Mouse (Mus musculus): ENCODE measurements around the gene Slc5a8. TPM values are rescaled to one million over a fixed set of nuclear protein-coding genes. Genes with fewer than 3 reads are reported as not detected.

Gene Slc5a8
- polyA plus RNA-seq, 1 experiment from 2014 or later: 0.02 TPM

DNA sequence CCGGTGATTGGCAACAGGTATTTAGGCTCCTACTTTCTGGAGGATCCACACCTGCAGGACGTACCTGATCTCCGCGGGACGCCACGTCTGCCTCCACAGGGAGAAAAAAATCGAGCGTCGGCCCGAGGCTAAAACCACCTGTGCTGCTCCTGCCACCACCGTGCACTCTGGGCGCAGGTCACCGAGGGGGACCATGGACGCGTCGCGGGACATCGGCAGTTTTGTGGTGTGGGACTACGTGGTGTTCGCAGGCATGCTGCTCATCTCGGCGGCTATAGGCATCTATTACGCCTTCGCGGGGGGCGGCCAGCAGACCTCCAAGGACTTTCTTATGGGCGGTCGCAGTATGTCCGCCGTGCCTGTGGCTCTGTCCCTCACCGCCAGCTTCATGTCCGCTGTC, 322 bp downstream of the Slc5a8 start:
- no peak overlapping the region for H3K27ac ChIP-seq (replicated peaks)
- H3K9ac ChIP-seq: no peak overlapping the region
- no peaks in the 10 kb centered on the region for H3K36me3 ChIP-seq (replicated peaks)
- 5% methylated on average over 32 of the region's 32 CpGs for WGBS (ENCODE audit: insufficient replicate concordance)
- no peaks in the 10 kb centered on the region for H3K9me3 ChIP-seq (replicated peaks)
- no peak for ATAC-seq (ENCODE audit: insufficient read depth)
- peaks cover 22% of the 10 kb centered on the region for H3K27me3 ChIP-seq
- H3K4me3 ChIP-seq (replicated peaks): no peak overlapping the region
- H3K4me1 ChIP-seq (replicated peaks): no peaks in the 10 kb centered on the region
- H3K4me2 ChIP-seq: peak overlapping the region; percentile 7; the same call in 1 of the 2 replicates

DNA sequence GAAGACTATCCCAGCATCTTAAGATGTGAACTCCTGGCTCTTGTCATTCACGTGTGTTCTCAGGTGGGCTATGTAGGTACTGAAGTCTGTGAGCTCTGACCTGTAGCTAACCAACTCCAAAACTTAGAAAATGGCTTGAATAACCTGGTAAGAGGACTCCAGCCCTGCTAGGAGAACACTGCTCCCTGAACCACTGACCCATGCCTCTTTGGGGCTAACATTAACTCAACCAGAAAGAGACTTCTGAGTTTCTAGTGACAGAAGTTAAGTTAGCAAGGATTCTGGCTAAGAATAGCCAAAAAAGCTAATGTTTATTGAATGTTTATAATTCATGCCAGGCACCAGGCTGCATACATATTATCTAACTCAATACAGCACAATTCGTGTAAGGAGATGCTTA, 2.6 kb downstream of the Slc5a8 start:
- no peak for ATAC-seq (ENCODE audit: insufficient read depth)
- no peak overlapping the region for H3K9ac ChIP-seq
- WGBS (ENCODE audit: insufficient replicate concordance): 38% methylated on average over 2 of the region's 2 CpGs
- no peaks in the 10 kb centered on the region for H3K9me3 ChIP-seq (replicated peaks)
- no peaks in the 10 kb centered on the region for H3K36me3 ChIP-seq (replicated peaks)
- H3K4me1 ChIP-seq (replicated peaks): no peaks in the 10 kb centered on the region
- H3K27ac ChIP-seq (replicated peaks): no peak overlapping the region
- no peak overlapping the region for H3K4me3 ChIP-seq (replicated peaks)
- H3K4me2 ChIP-seq: no peak overlapping the region
- H3K27me3 ChIP-seq: peaks cover 22% of the 10 kb centered on the region

DNA sequence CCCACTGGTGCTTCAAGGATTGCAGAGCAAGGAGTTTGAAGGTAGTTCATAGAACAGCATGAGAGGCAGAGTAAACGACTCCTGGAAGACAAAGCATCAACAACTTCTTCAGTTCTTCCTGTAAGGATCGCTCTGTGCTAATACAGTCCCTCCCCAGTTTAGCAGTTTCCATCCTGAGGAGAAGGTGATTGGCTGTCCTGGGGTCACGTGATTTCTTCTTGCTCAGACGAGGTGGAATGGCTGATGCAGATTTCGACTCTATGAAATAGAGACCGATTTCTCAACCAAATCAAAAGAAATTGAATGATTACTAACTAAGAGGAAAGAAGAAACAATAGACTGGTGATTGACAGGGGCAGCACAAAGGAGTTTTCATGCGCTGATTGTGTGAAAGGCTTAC, 5.6 kb downstream of the Slc5a8 start:
- Histone ChIP-seq H3K36me3 (replicated peaks) (no peaks in the 10 kb centered on the region), H3K4me1 (replicated peaks) (no peaks in the 10 kb centered on the region), H3K4me3 (replicated peaks) (no peak overlapping the region), H3K4me2 (no peak overlapping the region), H3K9me3 (replicated peaks) (no peaks in the 10 kb centered on the region), H3K27me3 (peaks cover 3% of the 10 kb centered on the region), H3K9ac (no peak overlapping the region), H3K27ac (replicated peaks) (no peak overlapping the region)
- no peak for ATAC-seq (ENCODE audit: insufficient read depth)
- 56% methylated on average over 7 of the region's 7 CpGs for WGBS (ENCODE audit: insufficient replicate concordance)

DNA sequence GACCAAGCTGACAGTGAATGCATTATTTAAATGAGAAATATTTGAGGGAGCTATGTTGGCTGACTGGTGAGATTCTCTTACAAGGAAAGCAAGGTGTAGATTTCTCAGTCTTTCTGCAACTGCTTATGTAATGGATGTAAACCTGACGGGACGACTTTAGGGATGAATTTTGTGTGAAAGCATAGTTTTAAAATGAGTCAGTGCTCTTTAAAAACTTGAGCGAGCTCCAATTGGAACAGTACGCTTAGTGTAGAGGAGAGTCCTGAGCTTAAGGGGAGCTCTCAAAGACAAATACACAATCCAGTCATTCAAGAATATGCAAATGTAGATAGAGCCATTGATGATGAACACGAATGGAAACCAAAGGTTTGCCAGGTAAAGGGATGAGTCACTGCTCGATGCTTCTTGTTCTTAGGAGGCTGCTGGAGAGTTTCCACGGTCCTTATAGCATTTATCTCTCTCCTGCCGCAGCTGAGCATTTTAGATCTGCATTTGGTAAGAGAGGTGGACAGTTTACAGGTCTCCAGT, 6.8 kb downstream of the Slc5a8 start:
- Histone ChIP-seq H3K9ac (no peak overlapping the region), H3K9me3 (replicated peaks) (no peaks in the 10 kb centered on the region), H3K36me3 (replicated peaks) (no peaks in the 10 kb centered on the region), H3K27me3 (no peaks in the 10 kb centered on the region), H3K4me1 (replicated peaks) (no peaks in the 10 kb centered on the region), H3K4me3 (replicated peaks) (no peak overlapping the region), H3K27ac (replicated peaks) (no peak overlapping the region), H3K4me2 (no peak overlapping the region)
- no peak for ATAC-seq (ENCODE audit: insufficient read depth)
- WGBS (ENCODE audit: insufficient replicate concordance): 72% methylated on average over 8 of the region's 8 CpGs

DNA sequence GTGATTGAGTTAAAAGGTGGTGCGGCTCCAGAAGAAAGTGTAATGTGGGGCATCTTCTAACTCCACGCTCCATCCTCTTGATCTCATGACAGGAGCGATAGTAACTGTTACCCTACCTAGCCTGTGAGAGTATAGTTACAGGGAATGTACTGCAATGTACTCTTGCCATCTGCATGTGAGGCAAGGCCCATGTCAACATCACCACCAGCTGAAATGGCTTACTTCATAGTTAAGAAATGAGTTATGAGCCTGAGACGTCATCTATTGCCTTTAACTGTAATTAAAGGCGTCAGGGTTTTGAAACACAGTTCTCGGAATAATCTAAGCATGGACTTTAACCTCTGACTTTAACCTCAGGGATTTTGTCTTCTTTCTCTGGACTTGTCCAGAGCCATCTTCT, 11.2 kb downstream of the Slc5a8 start:
- Histone ChIP-seq H3K9ac (no peak overlapping the region), H3K36me3 (replicated peaks) (no peaks in the 10 kb centered on the region), H3K9me3 (replicated peaks) (no peaks in the 10 kb centered on the region), H3K4me2 (no peak overlapping the region), H3K4me3 (replicated peaks) (no peak overlapping the region), H3K27ac (replicated peaks) (no peak overlapping the region), H3K4me1 (replicated peaks) (no peaks in the 10 kb centered on the region), H3K27me3 (no peaks in the 10 kb centered on the region)
- WGBS (ENCODE audit: insufficient replicate concordance): 62% methylated on average over 6 of the region's 6 CpGs
- ATAC-seq (ENCODE audit: insufficient read depth): no peak

DNA sequence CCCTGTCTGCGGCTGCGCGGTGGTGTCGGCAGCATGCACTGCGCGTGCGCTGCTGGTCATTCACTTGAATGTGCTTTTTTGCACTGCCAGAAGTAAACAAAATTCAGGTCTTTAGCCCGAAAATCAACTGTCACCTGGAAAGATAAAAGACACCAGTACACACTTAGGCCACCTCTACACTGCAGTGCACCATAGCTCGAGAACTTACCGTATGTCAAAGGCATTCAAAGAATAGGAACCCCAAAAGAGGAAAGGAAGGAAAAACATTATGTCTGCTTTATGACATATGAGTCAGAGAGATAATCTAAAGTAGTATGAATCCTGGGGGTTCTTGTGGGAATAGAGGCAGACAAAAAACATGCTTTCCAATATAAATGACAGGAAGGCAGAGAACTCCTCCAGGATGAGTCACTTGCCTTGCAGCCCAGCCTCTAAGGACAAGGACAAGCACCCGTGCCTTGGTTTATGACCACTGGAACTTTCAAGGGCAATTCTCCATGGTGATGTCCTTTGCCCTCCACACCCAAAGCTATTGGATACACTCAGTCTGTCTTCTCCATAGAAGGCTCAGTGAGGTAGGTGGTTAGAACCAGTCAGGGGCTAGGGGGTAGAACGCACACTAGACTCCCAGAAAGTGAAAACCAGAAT, 64.0 kb downstream of the Slc5a8 start:
- H3K4me2 ChIP-seq: no peak overlapping the region
- no peak overlapping the region for H3K27ac ChIP-seq (replicated peaks)
- no peak overlapping the region for H3K9ac ChIP-seq
- WGBS (ENCODE audit: insufficient replicate concordance): 74% methylated on average over 12 of the region's 12 CpGs
- H3K4me3 ChIP-seq (replicated peaks): no peak overlapping the region
- no peaks in the 10 kb centered on the region for H3K9me3 ChIP-seq (replicated peaks)
- H3K27me3 ChIP-seq: no peaks in the 10 kb centered on the region
- H3K36me3 ChIP-seq (replicated peaks): no peaks in the 10 kb centered on the region
- ATAC-seq (ENCODE audit: insufficient read depth): no peak
- no peaks in the 10 kb centered on the region for H3K4me1 ChIP-seq (replicated peaks)

DNA sequence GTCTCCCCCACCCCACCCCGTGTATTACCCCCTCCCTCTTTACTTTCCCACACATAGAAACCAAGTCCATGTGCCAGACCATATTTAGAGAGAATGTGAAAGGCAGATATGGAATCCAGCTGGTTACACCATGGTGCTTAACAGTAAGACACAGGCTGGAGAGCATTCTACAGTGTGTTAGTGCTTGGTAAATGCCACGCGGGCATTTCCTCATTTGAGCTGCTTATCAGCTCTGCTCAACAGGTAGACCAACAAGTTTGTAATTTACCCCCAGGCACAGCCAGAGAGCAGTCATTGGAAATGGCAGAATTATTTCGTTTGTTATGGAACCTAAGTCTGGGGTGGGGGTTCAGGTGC, 64.5 kb downstream of the Slc5a8 start:
- Histone ChIP-seq H3K4me3 (replicated peaks) (no peak overlapping the region), H3K27ac (replicated peaks) (no peak overlapping the region), H3K9ac (no peak overlapping the region), H3K4me2 (no peak overlapping the region), H3K4me1 (replicated peaks) (no peaks in the 10 kb centered on the region), H3K36me3 (replicated peaks) (no peaks in the 10 kb centered on the region), H3K27me3 (no peaks in the 10 kb centered on the region), H3K9me3 (replicated peaks) (no peaks in the 10 kb centered on the region)
- WGBS (ENCODE audit: insufficient replicate concordance): 62% methylated on average over 4 of the region's 4 CpGs
- ATAC-seq (ENCODE audit: insufficient read depth): no peak

DNA sequence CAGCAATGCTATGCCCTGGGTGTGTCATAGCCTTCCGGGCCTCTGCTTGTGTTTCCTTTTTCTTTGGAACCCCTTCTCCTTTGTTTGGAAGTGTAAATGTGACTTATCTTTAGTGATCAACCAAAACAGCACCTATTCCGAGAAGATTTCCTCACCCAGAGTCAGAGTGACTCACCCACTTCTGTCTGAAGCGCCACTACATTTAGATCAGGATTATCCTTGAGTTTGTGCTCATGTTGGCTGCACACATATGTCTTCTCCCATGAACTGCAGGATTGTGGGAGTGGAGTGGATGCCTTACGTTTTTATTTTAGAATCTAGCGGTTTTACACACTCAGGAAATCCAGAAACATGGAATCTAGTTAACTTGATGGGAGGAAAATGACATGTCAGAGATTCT, 75.0 kb downstream of the Slc5a8 start:
- H3K9ac ChIP-seq: no peak overlapping the region
- no peaks in the 10 kb centered on the region for H3K4me1 ChIP-seq (replicated peaks)
- H3K27ac ChIP-seq (replicated peaks): no peak overlapping the region
- H3K4me3 ChIP-seq (replicated peaks): no peak overlapping the region
- H3K4me2 ChIP-seq: no peak overlapping the region
- ATAC-seq (ENCODE audit: insufficient read depth): no peak
- H3K9me3 ChIP-seq (replicated peaks): no peaks in the 10 kb centered on the region
- H3K36me3 ChIP-seq (replicated peaks): no peaks in the 10 kb centered on the region
- H3K27me3 ChIP-seq: no peaks in the 10 kb centered on the region
- 51% methylated on average over 5 of the region's 5 CpGs for WGBS (ENCODE audit: insufficient replicate concordance)

DNA sequence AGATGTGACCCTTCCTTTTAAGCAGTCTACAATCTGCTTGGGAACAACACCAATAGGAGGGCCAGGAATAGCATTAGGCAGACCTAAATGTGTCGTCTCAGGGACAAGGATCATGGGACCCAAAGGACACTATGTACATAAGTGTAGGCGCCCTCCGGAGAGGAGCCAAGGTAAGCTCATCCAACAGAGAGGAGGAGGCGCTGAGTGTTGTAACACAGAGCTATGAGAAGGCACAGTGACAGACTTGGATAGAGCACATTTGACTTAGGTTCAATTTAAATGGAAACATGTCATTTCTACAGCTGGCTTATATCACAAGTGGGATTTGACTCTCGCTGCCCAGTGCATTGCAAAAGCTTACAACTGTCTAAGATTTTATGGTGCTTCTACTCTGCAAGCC, 82.8 kb downstream of the Slc5a8 start:
- Histone ChIP-seq H3K9me3 (replicated peaks) (no peaks in the 10 kb centered on the region), H3K9ac (no peak overlapping the region), H3K4me1 (replicated peaks) (no peaks in the 10 kb centered on the region), H3K27ac (replicated peaks) (no peak overlapping the region), H3K36me3 (replicated peaks) (no peaks in the 10 kb centered on the region), H3K4me3 (replicated peaks) (no peak overlapping the region), H3K27me3 (no peaks in the 10 kb centered on the region), H3K4me2 (no peak overlapping the region)
- WGBS (ENCODE audit: insufficient replicate concordance): 69% methylated on average over 5 of the region's 5 CpGs
- ATAC-seq (ENCODE audit: insufficient read depth): no peak

DNA sequence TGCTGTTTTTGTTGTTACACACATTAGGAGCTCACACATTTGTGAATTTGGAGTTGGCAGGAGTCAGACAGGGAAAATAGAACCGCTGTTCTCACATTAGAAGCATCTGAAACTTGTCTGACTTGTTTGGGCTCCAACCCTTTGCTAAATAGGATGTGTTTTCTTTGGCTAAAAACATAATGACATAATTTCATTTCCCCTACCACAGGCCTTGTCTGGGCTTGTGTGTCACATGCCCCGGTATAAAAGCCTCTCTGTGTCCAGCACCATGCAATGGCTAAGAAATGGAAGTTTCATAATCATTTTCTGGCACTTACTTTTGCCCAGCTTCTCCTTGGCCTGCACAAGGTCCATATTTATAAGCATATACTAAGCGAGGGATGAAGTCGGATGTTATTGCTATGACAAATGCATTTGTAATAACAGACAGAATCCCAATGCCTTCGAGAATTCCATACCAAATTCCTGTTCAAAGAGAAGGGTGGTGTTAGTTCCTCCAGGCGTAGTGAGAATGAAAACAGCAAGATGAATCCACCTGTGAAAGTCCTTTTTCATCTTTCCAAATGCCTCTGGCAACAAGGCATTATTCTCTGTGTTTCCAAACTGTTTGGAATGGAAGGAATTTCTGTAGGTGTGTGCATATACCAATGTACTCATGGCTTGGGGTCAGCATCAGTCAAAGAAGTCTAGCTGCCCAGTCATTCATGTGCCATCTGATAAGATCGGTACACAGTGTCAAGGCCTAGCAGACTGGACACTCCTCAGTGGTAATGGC, 85.3 kb downstream of the Slc5a8 start:
- WGBS (ENCODE audit: insufficient replicate concordance): 61% methylated on average over 7 of the region's 7 CpGs
- Histone ChIP-seq H3K4me1 (replicated peaks) (no peaks in the 10 kb centered on the region), H3K4me2 (no peak overlapping the region), H3K4me3 (replicated peaks) (no peak overlapping the region), H3K27ac (replicated peaks) (no peak overlapping the region), H3K36me3 (replicated peaks) (no peaks in the 10 kb centered on the region), H3K27me3 (no peaks in the 10 kb centered on the region), H3K9me3 (replicated peaks) (no peaks in the 10 kb centered on the region), H3K9ac (no peak overlapping the region)
- no peak for ATAC-seq (ENCODE audit: insufficient read depth)

DNA sequence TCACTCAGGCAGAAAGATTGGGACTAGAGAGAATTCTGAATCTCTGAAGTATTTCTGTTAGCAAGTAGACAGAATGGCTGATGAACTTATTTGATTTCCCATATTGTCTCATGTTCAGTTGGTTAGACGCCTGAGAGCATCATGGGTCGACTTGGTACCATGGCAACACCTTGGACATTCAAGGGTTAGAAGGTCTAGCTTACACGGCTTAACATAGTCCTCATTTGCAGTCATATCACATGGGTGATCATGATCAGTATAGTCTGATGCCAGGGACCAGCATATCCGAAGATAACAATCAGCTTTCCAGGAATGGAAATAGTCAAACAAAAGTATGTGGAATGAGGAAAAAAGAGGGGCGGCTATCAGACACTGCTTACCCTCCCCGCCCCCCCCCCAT, 93.1 kb downstream of the Slc5a8 start:
- H3K27me3 ChIP-seq: no peaks in the 10 kb centered on the region
- H3K9ac ChIP-seq: no peak overlapping the region
- H3K9me3 ChIP-seq (replicated peaks): no peaks in the 10 kb centered on the region
- 58% methylated on average over 6 of the region's 6 CpGs for WGBS (ENCODE audit: insufficient replicate concordance)
- H3K4me3 ChIP-seq (replicated peaks): no peak overlapping the region
- no peaks in the 10 kb centered on the region for H3K36me3 ChIP-seq (replicated peaks)
- no peaks in the 10 kb centered on the region for H3K4me1 ChIP-seq (replicated peaks)
- H3K4me2 ChIP-seq: no peak overlapping the region
- no peak for ATAC-seq (ENCODE audit: insufficient read depth)
- H3K27ac ChIP-seq (replicated peaks): no peak overlapping the region

All from liver, embryonic 15.5 days (tissue).